Mouse (Mus musculus) adrenal gland, adult 8-10 months (tissue): ENCODE results near the gene Gtpbp3. TPM values are rescaled to one million over a fixed set of nuclear protein-coding genes. Genes with fewer than 3 reads are reported as not detected.

Experiments
- DNase-seq: peaks from one replicate; pipeline ENCODE4 v3.0.0; 2022
- total RNA-seq, 4 experiments: library from RNA; stranded (reverse); gene quantifications; 2 replicates each; pipeline ENCODE4 v1.2.4; 2022

Gtpbp3 gene
- 10 to 100 TPM; 23.1 to 32.0 (median 29.0) TPM for total RNA-seq

DNA sequence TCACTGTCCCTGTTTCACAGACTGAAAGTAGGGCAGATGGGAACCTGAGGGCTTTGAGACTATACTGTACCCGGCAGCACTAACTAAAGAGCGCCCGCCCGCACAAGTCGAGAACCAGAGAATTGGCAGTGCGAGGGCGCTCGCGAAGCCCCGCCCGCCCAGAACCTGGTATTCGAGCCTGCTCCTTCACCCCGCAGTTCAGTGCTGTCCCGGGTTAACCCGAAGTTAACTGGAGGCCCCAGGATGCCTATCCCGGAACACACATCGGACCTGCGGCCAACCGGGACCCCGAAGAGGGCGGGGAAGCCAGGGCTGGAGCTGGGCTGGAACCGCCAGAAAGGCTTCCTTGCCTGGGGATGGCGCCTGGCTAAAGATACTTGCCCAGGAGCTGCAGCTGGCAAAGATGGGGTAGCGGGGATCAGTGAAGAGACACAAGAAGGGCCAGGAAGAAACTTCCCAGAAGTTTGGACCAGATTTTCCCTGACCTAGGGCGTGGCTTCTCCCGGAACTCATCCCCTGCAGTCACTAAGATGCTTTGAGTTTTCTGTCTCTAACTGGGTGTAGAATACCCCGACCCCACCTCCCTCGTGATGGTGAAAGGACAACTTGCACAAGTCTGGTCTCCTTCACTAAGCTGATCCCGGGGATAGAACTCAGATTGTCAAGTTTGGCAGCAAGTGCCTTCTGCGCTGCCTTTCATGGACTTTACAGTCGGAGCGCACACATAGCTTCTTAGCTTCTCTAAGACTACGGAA lies at the start of gene Gtpbp3:
Gene Gtpbp3, plus strand, starts transcription at position 413 of the 755 bp plus-strand sequence.
- peak; percentile 73 for DNase-seq

DNA sequence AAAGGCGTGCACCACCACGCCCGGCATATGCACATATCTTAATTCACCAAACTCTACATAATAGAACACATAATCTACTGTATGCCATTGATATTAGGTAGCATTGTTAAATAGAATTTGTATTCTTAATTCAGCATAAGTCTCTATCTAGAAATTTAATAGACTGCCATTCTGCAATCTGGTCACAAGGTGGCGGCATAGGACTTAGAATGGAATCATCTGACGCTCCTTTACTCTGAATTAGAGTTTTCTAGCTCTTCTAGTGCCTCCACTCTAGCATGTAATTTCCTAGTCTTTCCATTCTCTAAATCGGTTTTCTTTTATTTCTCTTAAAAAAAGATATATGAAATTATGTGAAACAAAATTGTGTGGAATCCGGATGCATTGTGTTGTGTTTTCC lies 46.5 kb upstream of the Gtpbp3 start:
- DNase-seq = no peak

GRCm38 (mm10) chr8:71445096-71445495 lies 42.8 kb upstream of the Gtpbp3 start:
- DNase-seq = no peak

GRCm38 (mm10) chr8:71451337-71451736 lies 36.6 kb upstream of the Gtpbp3 start:
- DNase-seq = no peak

DNA sequence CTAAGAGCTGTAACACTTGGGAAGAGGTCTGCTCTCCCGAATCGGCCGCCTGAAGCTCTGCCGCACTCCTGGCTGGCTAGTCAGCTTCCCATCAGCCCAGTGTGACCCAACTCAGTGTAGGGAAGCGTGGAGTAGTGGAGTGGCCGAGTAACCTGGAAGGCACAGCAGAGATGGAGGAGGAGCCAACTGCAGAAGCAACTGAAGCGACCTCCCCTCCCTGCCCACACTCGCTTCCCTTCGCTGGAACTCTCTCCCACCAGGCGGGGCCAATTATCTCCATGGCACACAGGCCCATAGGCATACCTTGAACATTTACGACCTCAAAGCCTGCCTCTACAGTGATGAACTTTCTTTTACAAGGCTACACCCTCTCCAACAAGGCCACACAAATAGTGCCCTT lies 36.1 kb upstream of the Gtpbp3 start:
- no peak for DNase-seq

GRCm38 (mm10) chr8:71452669-71453068 lies 35.2 kb upstream of the Gtpbp3 start:
- DNase-seq = no peak

DNA sequence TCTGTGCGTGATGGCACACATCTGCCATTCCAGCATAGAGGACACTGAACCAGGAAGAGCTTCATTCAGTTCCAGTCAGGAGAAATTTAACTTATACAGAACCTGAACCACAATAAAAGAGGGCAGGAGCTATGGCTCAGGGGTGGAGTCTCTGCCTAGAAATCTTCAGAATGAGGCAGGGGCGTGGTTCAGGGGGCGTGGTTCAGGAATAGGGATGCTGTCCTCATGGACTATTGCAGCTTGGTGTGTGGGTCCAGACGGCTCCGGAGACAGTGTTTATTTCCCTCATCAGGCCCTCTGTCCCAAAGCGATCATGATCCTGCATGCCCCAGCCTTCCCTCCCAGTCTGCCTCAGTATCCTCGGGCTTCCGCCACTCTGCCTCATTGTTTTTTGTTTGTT lies 33.2 kb upstream of the Gtpbp3 start:
- no peak for DNase-seq

GRCm38 (mm10) chr8:71456906-71457305 lies 31.0 kb upstream of the Gtpbp3 start:
- DNase-seq = no peak

DNA sequence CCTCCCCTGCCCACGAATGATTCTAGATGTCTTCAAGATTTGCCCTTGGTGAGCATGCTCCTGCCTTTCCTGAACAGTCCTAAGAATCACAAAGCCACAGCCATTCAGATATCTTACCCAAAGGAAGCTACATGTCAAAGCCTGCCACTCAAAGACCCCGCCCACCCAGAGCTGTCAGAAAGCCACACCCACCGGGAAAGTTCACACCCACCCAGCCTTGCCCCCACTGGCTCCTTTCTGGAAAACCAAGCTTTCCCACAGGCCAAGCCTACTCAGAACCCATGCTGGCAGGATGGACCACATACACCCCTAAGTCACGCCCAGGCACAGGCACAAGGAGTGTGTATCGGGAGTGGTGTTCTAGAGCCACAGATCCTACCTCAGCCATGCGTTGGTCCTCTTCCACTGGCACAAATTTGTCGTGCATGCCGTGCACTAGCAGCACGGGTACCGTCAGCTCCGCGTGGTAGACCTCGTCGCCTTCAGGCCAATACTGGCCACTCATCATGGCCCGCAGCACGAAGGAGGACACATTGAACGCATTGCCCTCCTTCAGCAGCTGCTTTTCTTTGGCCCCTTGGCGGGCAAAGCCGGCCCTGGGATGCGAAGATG lies 30.1 kb upstream of the Gtpbp3 start:
- DNase-seq = no peak

DNA sequence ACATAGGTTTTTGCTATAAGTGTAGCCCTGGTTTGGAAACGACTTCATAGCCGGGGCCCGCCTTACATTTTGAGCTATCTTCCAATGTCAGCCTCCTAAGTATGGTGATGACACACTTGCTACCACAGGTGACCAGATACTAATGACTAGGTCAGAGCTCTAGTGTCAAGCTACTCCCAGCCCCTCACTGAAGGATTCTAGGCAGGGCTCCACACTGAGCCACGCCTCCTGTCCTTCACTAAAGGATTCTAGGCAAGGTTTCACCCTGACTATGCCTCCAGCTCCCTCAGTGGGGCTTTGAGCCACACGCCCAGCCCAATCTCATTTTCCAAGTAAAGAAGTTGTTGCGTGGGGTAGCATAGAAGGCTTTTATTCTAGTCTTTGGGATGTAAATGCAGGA lies 27.2 kb upstream of the Gtpbp3 start:
- no peak for DNase-seq

DNA sequence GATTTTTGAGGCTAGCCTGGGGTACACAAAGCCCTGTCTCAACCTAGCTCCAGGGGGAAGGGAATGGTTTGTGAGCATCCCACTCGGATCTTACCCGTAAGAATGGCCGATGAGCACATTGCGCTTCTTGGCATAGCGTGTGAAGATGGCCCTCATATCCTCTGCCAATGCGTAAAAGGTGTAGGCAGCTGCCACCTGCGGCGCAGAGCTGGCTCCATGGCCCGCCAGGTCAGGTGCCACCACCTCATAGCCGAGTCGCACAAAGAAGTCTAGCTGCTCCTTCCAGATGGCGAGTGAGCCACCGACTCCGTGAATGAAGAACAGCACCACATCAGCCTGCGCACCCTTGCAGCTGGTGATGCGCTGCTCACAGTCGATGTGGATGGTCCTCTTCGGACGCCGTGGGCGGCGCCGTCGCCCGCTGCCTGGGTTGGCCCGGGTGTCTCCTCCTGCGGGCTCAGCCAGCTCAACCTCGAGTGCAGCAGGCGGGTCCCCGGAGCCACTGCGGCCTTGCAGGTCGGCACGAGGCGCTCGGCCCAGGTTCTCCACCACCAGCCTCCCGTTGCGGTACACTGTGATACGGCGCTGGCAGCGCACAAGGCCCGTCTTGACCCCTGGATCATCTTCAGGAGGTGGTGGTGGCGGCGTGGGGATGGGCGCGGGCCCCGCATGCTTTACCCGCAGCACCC lies 26.6 kb upstream of the Gtpbp3 start:
- peak; percentile 26 for DNase-seq

GRCm38 (mm10) chr8:71462191-71462590 lies 25.7 kb upstream of the Gtpbp3 start:
- no peak for DNase-seq

- DNase-seq = peak; percentile 63
Observed at GRCm38 (mm10) chr8:71462786-71463185, 25.1 kb upstream of the Gtpbp3 start.

- DNase-seq = peak; percentile 97
Observed at GRCm38 (mm10) chr8:71463188-71464033, 24.5 kb upstream of the Gtpbp3 start, which contains the start of gene Abhd8. Abhd8 (minus strand) TSS chr8:71463655.

DNA sequence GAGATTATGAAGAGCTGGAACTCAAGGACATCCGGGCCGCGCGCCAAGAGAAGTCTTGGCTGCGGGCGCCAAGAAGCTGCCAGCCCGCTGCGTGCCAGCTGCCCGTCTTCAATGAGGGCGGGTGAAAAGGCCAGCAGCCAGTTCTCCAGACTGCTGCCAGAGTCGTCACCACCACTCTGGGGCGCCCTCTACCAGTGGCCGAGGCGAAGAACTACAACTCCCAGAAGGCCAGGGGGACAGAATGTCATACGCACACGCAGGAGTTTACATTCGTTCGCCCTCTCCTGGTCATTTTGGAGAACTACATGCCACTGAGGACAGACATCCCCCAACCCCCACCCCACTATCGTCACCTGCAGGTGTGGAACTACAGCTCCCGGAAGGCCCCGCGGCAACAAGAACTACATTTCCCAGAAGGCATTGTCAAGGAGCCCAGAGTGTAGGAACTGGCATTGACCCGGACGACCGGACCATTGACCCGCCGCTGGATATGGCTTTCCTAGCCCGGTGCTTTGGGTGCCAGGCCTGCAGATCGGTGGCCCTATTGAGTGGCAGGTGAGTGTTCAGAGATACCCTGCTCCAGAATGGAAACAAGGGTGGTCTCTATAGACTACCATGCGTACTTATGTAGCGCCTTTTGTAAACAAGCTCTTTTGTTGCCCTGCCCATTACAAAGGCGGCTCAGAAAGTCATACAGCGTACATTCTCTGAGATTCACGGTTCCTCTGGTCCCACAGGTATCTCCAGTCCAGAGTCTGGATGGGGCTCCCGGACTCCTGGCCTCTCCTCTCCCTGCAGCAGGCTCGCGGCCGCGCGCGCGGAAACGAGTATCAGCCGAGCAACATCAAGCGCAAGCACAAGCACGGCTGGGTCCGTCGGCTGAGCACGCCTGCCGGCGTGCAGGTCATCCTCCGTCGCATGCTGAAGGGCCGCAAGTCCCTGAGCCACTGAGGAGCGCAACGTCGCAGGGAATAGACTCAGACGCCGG lies 23.1 kb upstream of the Gtpbp3 start, which contains the start of gene Mrpl34:
Gene Mrpl34, plus strand, starts transcription at position 447 of the 988 bp plus-strand sequence.
- DNase-seq = peak; percentile 100

- peak; percentile 9 for DNase-seq
Observed at GRCm38 (mm10) chr8:71465733-71466132, 22.2 kb upstream of the Gtpbp3 start.

- peak; percentile 9 for DNase-seq
Observed at GRCm38 (mm10) chr8:71466198-71466597, 21.7 kb upstream of the Gtpbp3 start.

DNA sequence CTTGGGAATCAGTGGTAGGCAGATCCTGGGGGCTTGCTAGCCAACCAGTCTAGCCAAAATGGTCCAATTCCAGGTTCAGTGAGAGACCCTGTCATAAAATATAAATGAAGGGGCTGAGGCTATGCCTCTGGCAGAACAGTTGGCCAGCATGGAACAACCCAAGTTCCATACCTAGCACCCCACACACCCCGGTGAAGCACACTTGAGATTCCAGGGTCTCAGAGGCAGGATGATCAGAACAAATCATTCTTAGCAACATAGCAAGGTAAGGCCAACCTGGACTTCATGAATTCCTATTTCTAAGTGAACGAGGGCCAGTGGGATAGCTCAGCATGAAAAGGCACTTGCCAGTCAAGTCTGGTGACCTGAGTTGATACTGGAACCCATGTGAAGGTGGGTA lies 20.7 kb upstream of the Gtpbp3 start:
- no peak for DNase-seq

DNA sequence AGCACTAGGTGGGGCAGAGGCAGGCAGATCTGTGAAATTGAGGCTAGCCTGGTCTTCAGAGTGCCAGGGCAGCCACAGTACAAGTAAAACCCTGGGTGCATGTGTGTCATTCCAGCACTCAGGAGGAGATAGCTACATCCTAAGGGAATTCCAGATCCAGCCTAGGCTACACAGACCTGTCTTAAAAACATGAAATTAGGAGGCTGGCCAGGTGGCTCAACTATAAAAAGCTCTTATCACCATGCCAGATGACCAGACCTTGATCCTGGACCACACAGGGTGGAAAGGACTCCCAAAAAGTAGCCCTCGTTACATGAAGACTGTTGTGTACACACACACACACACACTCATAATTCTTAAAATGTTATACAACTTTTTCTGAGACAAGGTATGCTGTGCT lies 19.9 kb upstream of the Gtpbp3 start:
- no peak for DNase-seq

DNA sequence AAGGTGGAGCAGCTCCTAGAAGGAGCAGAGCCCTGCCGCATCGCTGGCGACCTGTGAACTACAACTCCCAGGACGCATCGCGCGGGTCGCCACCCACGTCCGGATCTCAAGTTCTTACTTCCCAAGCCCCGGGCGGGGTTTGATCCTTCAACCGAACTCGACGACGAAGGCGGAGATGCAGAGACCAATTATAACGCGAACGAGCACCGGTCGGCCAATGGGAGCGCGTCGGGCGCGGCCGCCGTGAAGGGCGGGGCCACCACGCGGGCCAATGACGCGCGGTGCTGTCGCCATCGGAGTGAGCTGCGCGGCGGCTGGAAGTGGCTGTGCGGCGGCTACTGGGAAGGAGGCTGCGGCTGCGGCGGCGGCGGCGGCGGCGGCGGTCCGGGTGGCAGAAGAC lies 19.0 kb upstream of the Gtpbp3 start, which contains the start of gene Dda1:
Gene Dda1, plus strand, starts transcription at position 284 of the 400 bp plus-strand sequence.
- peak; percentile 98 for DNase-seq

GRCm38 (mm10) chr8:71469411-71469810 lies 18.5 kb upstream of the Gtpbp3 start:
- peak; percentile 55 for DNase-seq
